Mouse (Mus musculus): ENCODE measurements around the gene Trim9. TPM values are rescaled to one million over a fixed set of nuclear protein-coding genes. Genes with fewer than 3 reads are reported as not detected.

Trim9 gene
- total RNA-seq, 2 experiments from 2014 or later, result 0.35 to 1.3 TPM

GRCm38 (mm10) chr12:70221425-70221824 is 126.0 kb downstream of the Trim9 start:
- no peak for DNase-seq
- intact Hi-C loops (cut with DNase I), result no loop called here

GRCm38 (mm10) chr12:70218795-70219540 is 128.4 kb downstream of the Trim9 start:
- no peak for DNase-seq
- intact Hi-C loops (cut with DNase I), result no loop called here

GRCm38 (mm10) chr12:70216229-70216800 is 131.1 kb downstream of the Trim9 start:
- intact Hi-C loops (cut with DNase I), result no loop called here
- DNase-seq, result no peak

- intact Hi-C loops (cut with DNase I), result no loop called here
- DNase-seq, result peak; percentile 28 to 41
Observed at GRCm38 (mm10) chr12:70214281-70214680, 133.1 kb downstream of the Trim9 start.

GRCm38 (mm10) chr12:70213601-70214000 is 133.8 kb downstream of the Trim9 start:
- intact Hi-C loops (cut with DNase I), result no loop called here
- no peak for DNase-seq

- DNase-seq, result no peak
- intact Hi-C loops (cut with DNase I), result no loop called here
Observed at GRCm38 (mm10) chr12:70212501-70212900, 134.9 kb downstream of the Trim9 start.

- no peak for DNase-seq
- intact Hi-C loops (cut with DNase I), result no loop called here
Observed at GRCm38 (mm10) chr12:70208214-70208613, 139.2 kb downstream of the Trim9 start.

- intact Hi-C loops (cut with DNase I), result no loop called here
- DNase-seq, result no peak
Observed at GRCm38 (mm10) chr12:70204433-70204832, 143.0 kb downstream of the Trim9 start.

- no peak for DNase-seq
Observed at GRCm38 (mm10) chr12:70201926-70202529, 145.4 kb downstream of the Trim9 start.

GRCm38 (mm10) chr12:70196341-70196740 is 151.1 kb downstream of the Trim9 start:
- intact Hi-C loops (cut with DNase I), result no loop called here
- DNase-seq, result no peak

More at GRCm38 (mm10) chr12:70201926-70202529, 145.4 kb downstream of the Trim9 start:
- intact Hi-C loops (cut with DNase I), result no loop called here

- intact Hi-C loops (cut with DNase I), result no loop called here
- no peak for DNase-seq
Observed at GRCm38 (mm10) chr12:70195426-70195825, 152.0 kb downstream of the Trim9 start.

Other genes starting within 250 kb of the Trim9 start
- 10 to 100 TPM; 34.9 to 35.6 TPM for gene Nin, start 233.9 kb downstream of the Trim9 start, total RNA-seq (2021)
- not detected for gene Abhd12b, start 193.5 kb downstream of the Trim9 start, total RNA-seq (2021)
- gene Pygl, start 116.1 kb downstream of the Trim9 start, total RNA-seq (2021), result 10 to 100 TPM in 1 of 2 experiments, 1 to 10 TPM in 1; 8.6 to 13.0 TPM
- 10 to 100 TPM; 45.9 to 49.2 TPM for gene Tmx1, start 105.5 kb upstream of the Trim9 start, total RNA-seq (2021)